Mouse (Mus musculus) skeletal muscle tissue, adult 2 months (tissue): ENCODE data around the gene Gm20388.
"Not testable (repeated sequence)": the region's sequence is repeated elsewhere in the genome, so short reads cannot be mapped to it uniquely, and the experiment has no call there.

Experiments
- DNase-seq: peaks from one replicate; pipeline ENCODE4 v3.0.0-alpha.2; 2012; ENCODE audit warnings: low read depth, low spot score

Gm20388 gene

GRCm38 (mm10) chr8:121273620-121274019 is 1363.0 kb downstream of the Gm20388 start:
- DNase-seq: no peak

GRCm38 (mm10) chr8:121280414-121280813 is 1369.8 kb downstream of the Gm20388 start:
- no peak for DNase-seq

- DNase-seq: no peak
Observed at GRCm38 (mm10) chr8:121289346-121289745, 1378.7 kb downstream of the Gm20388 start.

GRCm38 (mm10) chr8:121290547-121290946 is 1379.9 kb downstream of the Gm20388 start:
- DNase-seq: no peak

- no peak for DNase-seq
Observed at GRCm38 (mm10) chr8:121293418-121293817, 1382.8 kb downstream of the Gm20388 start.

GRCm38 (mm10) chr8:121294234-121295108 is 1383.8 kb downstream of the Gm20388 start:
- no peak for DNase-seq

- no peak for DNase-seq
Observed at GRCm38 (mm10) chr8:121296082-121296481, 1385.4 kb downstream of the Gm20388 start.

- DNase-seq: no peak
Observed at GRCm38 (mm10) chr8:121296597-121296996, 1386.0 kb downstream of the Gm20388 start.

GRCm38 (mm10) chr8:121297299-121297698 is 1386.7 kb downstream of the Gm20388 start:
- no peak for DNase-seq

GRCm38 (mm10) chr8:121300066-121300465 is 1389.4 kb downstream of the Gm20388 start:
- DNase-seq: no peak

- no peak for DNase-seq
Observed at GRCm38 (mm10) chr8:121300501-121301411, 1390.1 kb downstream of the Gm20388 start.

- DNase-seq: no peak
Observed at GRCm38 (mm10) chr8:121301431-121301830, 1390.8 kb downstream of the Gm20388 start.

GRCm38 (mm10) chr8:121301978-121302649 is 1391.5 kb downstream of the Gm20388 start:
- no peak for DNase-seq

GRCm38 (mm10) chr8:121307723-121308122 is 1397.1 kb downstream of the Gm20388 start:
- no peak for DNase-seq

- DNase-seq: no peak
Observed at GRCm38 (mm10) chr8:121310976-121311819, 1400.6 kb downstream of the Gm20388 start.

- DNase-seq: no peak
Observed at GRCm38 (mm10) chr8:121313458-121313857, 1402.8 kb downstream of the Gm20388 start.

- no peak for DNase-seq
Observed at GRCm38 (mm10) chr8:121314036-121314435, 1403.4 kb downstream of the Gm20388 start.

GRCm38 (mm10) chr8:121315569-121315968 is 1404.9 kb downstream of the Gm20388 start:
- no peak for DNase-seq

- DNase-seq: no peak
Observed at GRCm38 (mm10) chr8:121316009-121316408, 1405.4 kb downstream of the Gm20388 start.

- DNase-seq: not testable (repeated sequence)
Observed at GRCm38 (mm10) chr8:121318756-121319155, 1408.1 kb downstream of the Gm20388 start.

- no peak for DNase-seq
Observed at GRCm38 (mm10) chr8:121319491-121319890, 1408.8 kb downstream of the Gm20388 start.
